Mouse (Mus musculus): Measurements from ENCODE around the gene Tbc1d30.
"Not testable (repeated sequence)": the region's sequence is repeated elsewhere in the genome, so short reads cannot be mapped to it uniquely, and the experiment has no call there.

The Tbc1d30 gene

DNA sequence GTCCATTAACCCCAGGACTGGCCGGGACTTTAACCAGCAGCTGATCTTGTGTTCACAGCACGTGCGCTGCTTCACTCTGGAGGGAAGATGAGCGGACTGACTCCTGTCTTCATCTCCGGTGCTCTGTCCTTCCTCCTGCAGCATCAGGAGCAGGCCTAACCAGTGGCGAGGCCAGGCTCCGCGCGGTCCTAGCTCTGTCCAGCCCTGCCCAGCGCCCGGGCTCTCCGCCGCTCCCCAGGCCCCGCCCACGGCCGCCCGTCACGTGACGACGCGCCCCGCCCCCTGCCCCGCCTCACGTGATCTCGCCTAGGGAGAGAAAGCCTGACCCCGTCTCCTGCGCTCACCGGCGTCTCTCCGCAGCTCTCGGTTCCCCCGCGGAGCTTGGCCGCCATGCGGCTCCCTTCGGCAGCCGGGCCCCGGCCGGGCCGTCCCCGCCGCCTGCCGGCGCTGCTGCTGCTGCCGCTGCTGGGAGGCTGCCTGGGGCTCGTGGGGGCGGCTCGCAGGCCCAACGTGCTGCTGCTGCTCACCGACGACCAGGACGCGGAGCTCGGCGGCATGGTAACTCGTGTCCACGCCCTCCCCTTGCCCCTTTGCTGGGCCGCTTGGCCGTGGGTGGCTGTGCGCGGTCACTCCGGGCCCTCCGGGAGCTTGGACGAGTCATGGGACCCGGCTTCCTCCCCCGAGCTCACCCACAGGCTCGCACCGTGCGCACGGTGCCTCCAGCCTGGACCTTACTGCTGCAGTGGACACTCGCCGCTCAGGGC, 13.9 kb upstream of the Tbc1d30 start, which contains the start of gene Gns:
Gene Gns, plus strand, starts transcription at position 290 of the 764 bp plus-strand sequence.
- DNase-seq (ENCODE audit: low spot score) = peak; percentile 93

GRCm38 (mm10) chr10:121364306-121364705, 13.2 kb upstream of the Tbc1d30 start:
- no peak for DNase-seq (ENCODE audit: low spot score)

DNA sequence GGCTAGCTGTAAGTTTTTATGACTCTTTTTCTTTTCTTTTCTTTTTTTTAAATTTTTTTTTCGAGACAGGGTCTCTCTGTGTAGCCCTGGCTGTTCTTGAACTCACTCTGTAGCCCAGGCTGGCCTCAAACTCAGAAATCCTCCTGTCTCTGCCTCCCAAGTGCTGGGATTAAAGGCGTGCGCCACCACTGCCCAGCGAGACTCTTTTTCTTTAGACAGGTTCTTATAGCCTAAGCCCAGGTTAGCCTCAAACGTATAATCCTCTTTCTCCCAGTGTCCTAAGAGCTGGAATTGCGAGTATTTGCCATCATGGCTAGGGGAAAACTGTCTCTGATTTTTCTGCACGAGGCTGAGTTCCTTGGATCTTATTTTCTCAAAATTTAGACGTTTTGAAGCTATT, 12.1 kb upstream of the Tbc1d30 start:
- no peak for DNase-seq (ENCODE audit: low spot score)

DNA sequence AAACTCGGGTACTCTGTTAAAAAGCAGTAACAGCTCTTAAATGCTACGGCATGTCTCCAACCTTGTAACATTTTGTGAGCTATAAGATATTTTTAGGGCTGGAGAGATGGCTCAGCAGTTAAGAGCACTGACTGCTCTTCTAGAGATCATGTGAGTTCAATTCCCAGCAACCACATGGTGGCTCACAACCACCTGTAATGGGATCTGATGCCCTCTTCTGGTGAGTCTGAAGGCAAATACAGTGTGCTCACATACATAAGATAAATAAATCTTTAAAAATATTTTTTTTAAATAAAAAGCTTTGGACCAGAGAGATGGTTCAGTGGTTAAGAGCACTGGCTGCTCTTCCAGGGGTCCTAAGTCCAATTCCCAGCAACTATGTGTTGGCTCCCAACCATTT, 9.3 kb upstream of the Tbc1d30 start:
- DNase-seq (ENCODE audit: low spot score) = no peak

GRCm38 (mm10) chr10:121351692-121352290, 713 bp upstream of the Tbc1d30 start:
- no peak for DNase-seq (ENCODE audit: low spot score)

GRCm38 (mm10) chr10:121350357-121351065, 567 bp downstream of the Tbc1d30 start:
- peak; percentile 82 for DNase-seq (ENCODE audit: low spot score)

DNA sequence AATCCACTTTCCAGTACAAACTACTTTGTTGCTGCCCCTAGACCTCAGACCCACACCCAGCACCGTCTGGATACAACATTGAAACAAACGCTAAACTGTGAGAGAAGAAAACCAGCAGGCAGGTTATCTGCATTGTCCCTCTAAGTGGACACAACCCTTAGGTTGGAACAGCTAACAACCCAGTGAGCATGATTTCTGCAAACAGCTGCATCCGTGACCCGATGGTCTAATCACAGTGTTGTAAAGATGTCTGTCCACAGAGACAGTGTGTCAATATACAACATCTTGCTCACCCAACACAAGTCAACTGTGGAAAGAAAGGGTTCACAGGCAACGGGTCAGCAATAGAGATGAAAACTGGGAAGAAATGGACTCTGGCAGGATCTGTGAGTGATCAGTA, 1.8 kb downstream of the Tbc1d30 start:
- no peak for DNase-seq (ENCODE audit: low spot score)

DNA sequence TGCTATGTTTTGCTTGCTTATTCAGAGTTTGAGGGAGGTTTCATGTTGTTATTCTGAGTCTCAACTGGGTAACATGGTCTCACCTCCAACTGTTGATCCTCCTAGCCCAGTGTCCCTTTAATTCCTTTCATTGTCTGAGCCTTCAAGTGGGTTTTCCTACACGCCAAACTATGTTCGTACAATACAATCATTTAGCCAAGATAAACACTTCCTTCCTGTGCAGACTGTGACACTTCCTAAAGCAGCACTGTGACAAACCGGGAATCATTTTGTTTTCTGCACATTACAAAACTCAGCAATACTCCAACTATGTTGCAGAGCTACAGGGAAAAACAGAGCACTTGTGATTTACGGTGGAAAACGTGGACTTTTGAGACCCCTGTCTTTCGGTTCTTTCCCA, 7.2 kb downstream of the Tbc1d30 start:
- DNase-seq (ENCODE audit: low spot score) = no peak

DNA sequence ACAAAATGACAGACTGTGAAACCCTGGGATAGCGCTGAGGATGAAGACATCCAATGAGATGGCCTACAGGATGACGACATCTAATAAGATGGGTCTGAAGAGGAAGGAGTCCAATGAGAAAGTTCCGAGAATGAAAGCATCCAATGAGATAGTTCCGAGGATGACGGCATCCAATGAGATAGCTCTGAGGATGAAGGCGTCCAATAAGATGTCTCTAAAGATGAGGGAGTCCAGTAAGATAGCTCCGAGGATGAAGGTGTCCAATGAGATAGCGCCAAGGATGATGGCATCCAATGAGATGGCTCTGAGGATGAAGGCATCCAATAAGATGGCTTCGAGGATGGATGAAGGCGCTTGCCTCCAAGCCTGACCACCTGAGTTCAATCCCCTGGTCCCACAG, 8.8 kb downstream of the Tbc1d30 start:
- no peak for DNase-seq (ENCODE audit: low spot score)

DNA sequence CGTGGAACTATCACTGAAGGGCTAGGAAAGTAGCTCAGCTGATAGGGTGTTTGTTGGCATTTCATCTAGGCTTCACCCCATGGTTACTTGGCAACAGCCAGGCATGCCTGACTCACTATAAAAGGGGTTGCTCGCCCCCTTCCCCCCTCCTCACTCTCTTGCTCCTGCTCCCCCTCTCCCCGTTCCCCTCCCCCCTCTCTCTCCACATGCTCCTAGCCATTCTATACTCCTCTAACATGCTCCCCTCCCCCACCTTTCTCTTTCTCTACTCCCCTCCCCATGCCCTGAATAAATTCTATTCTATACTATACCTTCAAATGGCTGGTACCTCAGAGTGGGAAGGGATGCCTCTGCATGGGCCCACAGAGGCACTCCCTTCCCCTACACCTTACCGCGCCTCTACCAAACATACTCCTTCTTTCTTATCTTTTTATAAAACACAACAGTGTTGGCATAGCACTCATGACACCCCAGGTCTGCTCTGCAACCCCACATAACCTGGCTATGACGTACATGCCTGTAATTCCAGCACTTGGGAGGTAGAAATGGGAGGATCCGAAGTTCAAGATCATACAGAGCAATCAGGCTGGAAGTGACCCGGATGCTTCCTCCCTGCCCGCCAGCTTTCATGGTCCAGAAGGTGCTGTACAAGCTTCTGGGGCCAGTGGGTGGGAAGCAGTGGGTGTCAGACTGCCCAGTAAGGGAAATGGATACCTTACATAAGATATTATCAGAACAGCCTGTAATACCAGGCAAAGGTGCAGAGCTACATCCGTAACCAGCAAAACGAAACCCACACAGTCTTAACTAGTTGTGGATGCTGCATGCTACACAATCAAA, 10.1 kb downstream of the Tbc1d30 start:
- peak; percentile 68 for DNase-seq (ENCODE audit: low spot score)

- DNase-seq (ENCODE audit: low spot score) = not testable (repeated sequence)
Observed at GRCm38 (mm10) chr10:121336536-121336935, 14.5 kb downstream of the Tbc1d30 start.

DNA sequence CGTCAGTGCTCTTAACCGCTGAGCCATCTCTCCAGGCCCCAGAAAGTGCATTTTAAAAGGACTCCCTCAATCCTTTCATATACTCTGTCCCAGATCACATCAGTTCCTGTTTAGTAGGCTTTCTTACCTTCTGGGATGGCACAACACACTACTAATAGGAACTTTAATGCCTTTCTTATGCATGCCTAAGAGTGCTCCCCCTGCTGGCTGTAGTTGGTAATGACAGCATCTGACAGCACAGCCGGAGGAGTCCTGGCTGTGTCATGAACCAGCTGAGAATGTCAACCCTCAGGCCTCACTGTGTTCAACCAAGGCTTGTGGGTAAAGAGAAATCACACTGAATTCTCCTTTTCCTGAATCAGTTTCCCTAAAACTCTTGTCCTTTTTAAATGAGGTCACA, 16.5 kb downstream of the Tbc1d30 start:
- DNase-seq (ENCODE audit: low spot score) = peak; percentile 50

GRCm38 (mm10) chr10:121330940-121331339, 20.1 kb downstream of the Tbc1d30 start:
- peak; percentile 87 for DNase-seq (ENCODE audit: low spot score)

- DNase-seq (ENCODE audit: low spot score) = no peak
Observed at GRCm38 (mm10) chr10:121329586-121329985, 21.5 kb downstream of the Tbc1d30 start.

DNA sequence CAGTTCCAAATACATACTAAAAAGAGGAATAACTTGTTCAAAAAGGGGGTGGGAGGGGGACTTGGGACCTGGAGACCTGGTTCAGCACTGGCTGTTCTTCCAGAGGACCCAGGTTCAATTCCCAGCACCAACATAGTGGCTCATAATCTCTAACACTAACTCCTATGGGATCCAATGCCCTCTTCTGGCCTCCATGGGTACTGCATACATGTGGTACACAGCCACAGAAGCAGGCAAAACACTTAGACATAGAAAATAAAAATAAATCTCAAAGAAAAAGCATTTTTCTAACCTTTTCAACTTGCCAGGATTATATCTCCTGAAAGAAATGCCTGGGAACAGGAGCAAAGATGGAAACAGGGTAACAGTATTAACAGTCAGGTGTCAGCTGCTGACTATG, 24.9 kb downstream of the Tbc1d30 start:
- no peak for DNase-seq (ENCODE audit: low spot score)

- no peak for DNase-seq (ENCODE audit: low spot score)
Observed at GRCm38 (mm10) chr10:121323493-121323892, 27.6 kb downstream of the Tbc1d30 start.

- DNase-seq (ENCODE audit: low spot score) = no peak
Observed at GRCm38 (mm10) chr10:121318397-121318950, 32.6 kb downstream of the Tbc1d30 start.

GRCm38 (mm10) chr10:121316361-121316760, 34.7 kb downstream of the Tbc1d30 start:
- no peak for DNase-seq (ENCODE audit: low spot score)

GRCm38 (mm10) chr10:121315321-121316283, 35.5 kb downstream of the Tbc1d30 start:
- DNase-seq (ENCODE audit: low spot score) = no peak

- no peak for DNase-seq (ENCODE audit: low spot score)
Observed at GRCm38 (mm10) chr10:121314186-121314585, 36.9 kb downstream of the Tbc1d30 start.

DNA sequence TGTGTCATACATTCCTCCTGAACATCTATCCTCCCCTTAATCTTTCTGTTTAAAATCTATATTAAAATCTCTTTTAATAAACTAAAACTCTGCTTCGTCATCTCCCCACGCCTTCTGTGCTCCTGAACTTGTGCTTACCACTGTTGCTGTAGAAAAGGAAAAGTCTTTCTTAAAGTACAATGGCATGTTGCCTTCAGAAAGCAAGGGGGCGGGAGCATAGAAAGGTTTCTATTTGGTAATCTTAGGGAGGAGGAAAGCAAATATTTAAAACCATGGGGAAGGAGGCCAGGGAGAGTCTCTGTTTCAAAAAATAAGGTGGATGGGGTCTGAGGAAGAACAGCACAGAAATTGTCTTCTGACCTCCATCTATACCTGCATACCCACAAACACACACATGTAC, 38.0 kb downstream of the Tbc1d30 start:
- no peak for DNase-seq (ENCODE audit: low spot score)

Measured in retina, embryonic 14.5 days (tissue).